Mouse (Mus musculus) small intestine, adult 2 months (tissue): ENCODE measurements at regions not wholly inside any gene's neighbourhood (a gene's known extent, or its start where the extent isn't known, plus 50 kb on each side); places are given as distances from the start of the nearest gene placed in this dataset.
"Not testable (repeated sequence)": the region's sequence is repeated elsewhere in the genome, so short reads cannot be mapped to it uniquely, and the experiment has no call there.

Experiments used
- H3K27ac ChIP-seq: fragments of 200-500 bp; 2 replicates; pipeline ENCODE4 v1.5.1; 2012; ENCODE audit warnings: low read depth, low read length, control low read depth, inconsistent platforms; ENCODE audit not compliant: insufficient read depth
- H3K27me3 ChIP-seq: fragments of 200-500 bp; 2 replicates; pipeline ENCODE4 v1.6.1; 2012; ENCODE audit warnings: mild to moderate bottlenecking, moderate library complexity, low read length, inconsistent platforms; ENCODE audit not compliant: control insufficient read depth, insufficient read depth
- H3K36me3 ChIP-seq: fragments of 200-500 bp; 2 replicates; pipeline ENCODE4 v1.6.1; 2012; ENCODE audit warnings: mild to moderate bottlenecking, low read length, control low read depth, inconsistent platforms; ENCODE audit not compliant: control insufficient read depth, insufficient read depth
- H3K4me1 ChIP-seq: fragments of 200-500 bp; 2 replicates; pipeline ENCODE4 v1.6.1; 2012; ENCODE audit warnings: low read length, inconsistent platforms, mixed read lengths; ENCODE audit not compliant: control insufficient read depth, insufficient read depth, insufficient read length
- H3K4me3 ChIP-seq: fragments of 200-500 bp; 2 replicates; pipeline ENCODE4 v1.5.1; 2012; ENCODE audit warnings: low read depth, mild to moderate bottlenecking, control low read depth, inconsistent platforms, low read length, moderate library complexity
- CTCF ChIP-seq: fragments of 200-500 bp; IDR thresholded peaks from 2 replicates; pipeline ENCODE4 v1.5.1; 2012; ENCODE audit warnings: low read depth, mild to moderate bottlenecking, control low read depth, inconsistent platforms, low read length, moderate library complexity, mixed read lengths; ENCODE audit not compliant: insufficient replicate concordance, insufficient read length; ENCODE audit errors: extremely low read depth
- POLR2A ChIP-seq: fragments of 200-500 bp; IDR thresholded peaks from 2 replicates; pipeline ENCODE4 v1.6.1; 2012; ENCODE audit warnings: low read depth, mild to moderate bottlenecking, control low read depth, inconsistent platforms, low read length, moderate library complexity
- WGBS: fragments of 180-500 bp; shearing (Covaris S2); methylation state at CpG from one replicate; pipeline ENCODE4 v1.1.7; 2018; 5-methylcytosine and 5-hydroxymethylcytosine counted together

GRCm38 (mm10) chr5:149867926-149868325 is 150.5 kb upstream of the Rxfp2 start:
- Histone ChIP-seq H3K4me3 (no peak overlapping the region), H3K27ac (no peak overlapping the region), H3K4me1 (peaks cover 2% of the 10 kb centered on the region; the same call in 1 of the 2 replicates), H3K36me3 (no peaks in the 10 kb centered on the region), H3K27me3 (no peaks in the 10 kb centered on the region)
- WGBS = 30% methylated on average over 7 of the region's 7 CpGs
- no peak for TF ChIP-seq CTCF
- no peak for TF ChIP-seq POLR2A

- Histone ChIP-seq H3K36me3 (no peaks in the 10 kb centered on the region), H3K4me3 (no peak overlapping the region), H3K27ac (no peak overlapping the region), H3K27me3 (no peaks in the 10 kb centered on the region), H3K4me1 (no peaks in the 10 kb centered on the region; the same call in 1 of the 2 replicates)
- no peak for TF ChIP-seq POLR2A
- TF ChIP-seq CTCF = no peak
- 76% methylated on average over 5 of the region's 5 CpGs for WGBS
These were observed 149.0 kb upstream of the Rxfp2 start for GRCm38 (mm10) chr5:149869441-149869840.

- H3K27ac ChIP-seq = no peak overlapping the region
- no peaks in the 10 kb centered on the region for H3K27me3 ChIP-seq
- no peak overlapping the region for H3K4me3 ChIP-seq
- TF ChIP-seq POLR2A (no peak), CTCF (no peak)
- H3K4me1 ChIP-seq = no peaks in the 10 kb centered on the region; the same call in 1 of the 2 replicates
- H3K36me3 ChIP-seq = no peaks in the 10 kb centered on the region
- WGBS = 92% methylated on average over 2 of the region's 2 CpGs
These were observed 147.9 kb upstream of the Rxfp2 start for GRCm38 (mm10) chr5:149870596-149870995.

- WGBS = 46% methylated on average over 2 of the region's 2 CpGs
- TF ChIP-seq POLR2A (no peak), CTCF (no peak)
These were observed 147.0 kb upstream of the Rxfp2 start for GRCm38 (mm10) chr5:149871521-149871920.

GRCm38 (mm10) chr5:149873482-149874002 is 144.9 kb upstream of the Rxfp2 start:
- TF ChIP-seq CTCF = no peak
- Histone ChIP-seq H3K4me3 (no peak overlapping the region), H3K27ac (no peak overlapping the region), H3K4me1 (no peaks in the 10 kb centered on the region; the same call in 1 of the 2 replicates), H3K36me3 (no peaks in the 10 kb centered on the region), H3K27me3 (no peaks in the 10 kb centered on the region)
- 19% methylated on average over 9 of the region's 9 CpGs for WGBS

More at GRCm38 (mm10) chr5:149871521-149871920, 147.0 kb upstream of the Rxfp2 start:
- Histone ChIP-seq H3K27ac (no peak overlapping the region), H3K27me3 (no peaks in the 10 kb centered on the region), H3K4me1 (no peaks in the 10 kb centered on the region; the same call in 1 of the 2 replicates), H3K36me3 (no peaks in the 10 kb centered on the region), H3K4me3 (no peak overlapping the region)

GRCm38 (mm10) chr5:149874342-149874741 is 144.1 kb upstream of the Rxfp2 start:
- no peaks in the 10 kb centered on the region for H3K27me3 ChIP-seq
- WGBS = 80% methylated on average over 2 of the region's 2 CpGs
- TF ChIP-seq POLR2A = no peak
- TF ChIP-seq CTCF = no peak
- H3K4me1 ChIP-seq = no peaks in the 10 kb centered on the region; the same call in 1 of the 2 replicates
- no peaks in the 10 kb centered on the region for H3K36me3 ChIP-seq
- no peak overlapping the region for H3K27ac ChIP-seq
- no peak overlapping the region for H3K4me3 ChIP-seq

- H3K27ac ChIP-seq, H3K4me1 ChIP-seq, H3K4me3 ChIP-seq, H3K27me3 ChIP-seq, H3K36me3 ChIP-seq: not testable (repeated sequence)
These were observed 126.0 kb upstream of the Rxfp2 start for GRCm38 (mm10) chr5:149892453-149892852.

- TF ChIP-seq CTCF (no peak), POLR2A (no peak)
- Histone ChIP-seq H3K4me3 (no peak overlapping the region), H3K27me3 (no peaks in the 10 kb centered on the region), H3K36me3 (no peaks in the 10 kb centered on the region), H3K4me1 (no peaks in the 10 kb centered on the region; the same call in 1 of the 2 replicates), H3K27ac (no peak overlapping the region)
- 50% methylated on average over 3 of the region's 3 CpGs for WGBS
These were observed 111.5 kb upstream of the Rxfp2 start for GRCm38 (mm10) chr5:149906927-149907326.
